Mouse (Mus musculus) kidney, postnatal 0 days (tissue): Measurements from ENCODE around the gene Ccdc116. TPM values are rescaled to one million over a fixed set of nuclear protein-coding genes. Genes with fewer than 3 reads are reported as not detected.
A peak's percentile ranks its signal among the peaks of the same experiment; 100 is the strongest.

Experiments used
- ATAC-seq: fragments of 200-750 bp; cut with Nextera tagmentation; replicated peaks from 2 replicates; pipeline ENCODE4 v1.8.0; 2017; ENCODE audit warnings: low read depth, moderate number of reproducible peaks, moderate TSS enrichment, moderate library complexity; ENCODE audit not compliant: low FRiP score
- DNase-seq: peaks from one replicate; pipeline ENCODE4 v3.0.0-alpha.2; 2016; ENCODE audit warnings: low spot score
- H3K27ac ChIP-seq: fragments of 300-500 bp; sonication (generic); 2 replicates; pipeline ENCODE4 v1.5.1; 2014; ENCODE audit warnings: mild to moderate bottlenecking
- H3K27me3 ChIP-seq: fragments of 300-500 bp; sonication (generic); 2 replicates; pipeline ENCODE4 v1.6.1; 2014; ENCODE audit warnings: low read length, mixed read lengths; ENCODE audit not compliant: insufficient read depth
- H3K36me3 ChIP-seq: fragments of 300-500 bp; sonication (generic); 2 replicates; pipeline ENCODE4 v1.6.1; 2014; ENCODE audit warnings: low read length, mixed read lengths; ENCODE audit not compliant: insufficient read depth
- H3K4me1 ChIP-seq: fragments of 300-500 bp; sonication (generic); replicated peaks from 2 replicates; pipeline ENCODE4 v1.6.1; 2014; ENCODE audit warnings: antibody characterized with exemption, low read length, mixed read lengths; ENCODE audit not compliant: insufficient read depth
- H3K4me2 ChIP-seq: fragments of 300-500 bp; sonication (generic); 2 replicates; pipeline ENCODE4 v1.6.1; 2014; ENCODE audit warnings: mild to moderate bottlenecking, low read length, moderate library complexity, mixed read lengths
- H3K4me3 ChIP-seq: fragments of 300-500 bp; sonication (generic); replicated peaks from 2 replicates; pipeline ENCODE4 v1.5.1; 2014; ENCODE audit warnings: low read depth, low read length
- H3K9ac ChIP-seq: fragments of 300-500 bp; sonication (generic); 2 replicates; pipeline ENCODE4 v1.6.1; 2014; ENCODE audit warnings: low read depth, low read length
- H3K9me3 ChIP-seq: fragments of 300-500 bp; sonication (generic); replicated peaks from 2 replicates; pipeline ENCODE4 v1.6.1; 2016; ENCODE audit warnings: low read length, inconsistent platforms, mixed read lengths
- CTCF ChIP-seq: IDR thresholded peaks from 2 replicates; pipeline ENCODE4 v1.5.1; 2016; ENCODE audit warnings: antibody characterized with exemption, low read depth, mild to moderate bottlenecking, moderate library complexity
- WGBS: fragments of 180-500 bp; shearing (Covaris S2); extraction: QIAGEN DNeasy Blood & Tissue Kit; methylation state at CpG from one replicate; pipeline ENCODE4 v1.1.7; 2014; 5-methylcytosine and 5-hydroxymethylcytosine counted together
- polyA plus RNA-seq: library from polyadenylated mRNA; unstranded; fragments of >200 nt; fragmentation: Nextera tagmentation; extraction: Ambion mirVana; gene quantifications from 2 replicates; pipeline ENCODE4 v1.2.1, GENCODE M21; 2015

Gene Ccdc116
- polyA plus RNA-seq, 1 experiment from 2014 or later = 0.34 TPM

DNA sequence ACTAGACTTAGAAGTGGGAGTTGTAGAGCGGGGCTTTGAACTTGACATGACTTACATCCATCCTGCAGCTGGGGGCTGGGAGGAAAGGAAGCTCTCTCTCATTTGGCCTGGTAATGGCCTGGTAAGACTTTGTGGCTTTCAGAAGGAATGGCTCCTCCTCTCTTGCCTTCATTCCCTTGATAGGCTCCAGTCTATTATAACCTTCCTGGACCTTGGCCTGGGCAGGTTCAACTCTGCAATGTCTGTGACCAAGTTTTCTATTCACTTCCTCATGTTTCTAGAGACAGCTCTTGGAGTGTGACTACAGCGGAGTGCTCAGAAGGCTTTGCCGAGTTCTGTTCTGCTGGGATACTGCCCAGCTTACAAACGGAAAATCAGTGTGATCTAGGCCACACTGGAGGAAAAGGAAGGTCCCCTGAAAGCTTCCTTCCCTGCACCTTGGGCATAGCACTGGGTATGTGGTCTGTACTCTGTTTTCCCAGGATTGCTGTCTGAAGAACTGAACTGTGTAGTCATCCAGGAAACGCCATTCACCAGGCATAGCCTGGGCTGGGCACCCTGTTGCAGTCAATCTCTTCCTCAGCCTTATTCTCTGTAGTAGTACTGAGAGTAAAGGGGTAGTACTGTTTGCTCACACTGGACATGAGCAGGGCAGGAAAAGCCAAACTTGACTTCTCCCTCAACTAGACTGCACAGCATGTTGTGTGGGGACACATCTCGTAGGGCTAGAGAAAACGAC lies 3.7 kb upstream of the Ccdc116 start:
- Histone ChIP-seq H3K9ac (no peak overlapping the region), H3K27ac (no peak overlapping the region), H3K27me3 (no peaks in the 10 kb centered on the region), H3K4me1 (peaks cover 13% of the 10 kb centered on the region), H3K9me3 (no peaks in the 10 kb centered on the region), H3K36me3 (peaks cover 31% of the 10 kb centered on the region), H3K4me3 (no peak overlapping the region), H3K4me2 (no peak overlapping the region)
- TF ChIP-seq CTCF = no peak
- DNase-seq = no peak
- no peak for ATAC-seq
- WGBS = 75% methylated on average over 7 of the region's 7 CpGs

GRCm38 (mm10) chr16:17148084-17148483 lies 1.1 kb upstream of the Ccdc116 start:
- Histone ChIP-seq H3K27me3 (no peaks in the 10 kb centered on the region), H3K9me3 (no peaks in the 10 kb centered on the region), H3K4me2 (peak overlapping the region; percentile 98), H3K9ac (peak overlapping the region; percentile 41; the same call in 1 of the 2 replicates), H3K27ac (no peak overlapping the region), H3K36me3 (peaks cover 15% of the 10 kb centered on the region; the same call in 1 of the 2 replicates), H3K4me3 (peak overlapping the region; percentile 52), H3K4me1 (peaks cover 13% of the 10 kb centered on the region)
- WGBS = 14% methylated on average over 16 of the region's 16 CpGs
- TF ChIP-seq CTCF = peak; percentile 56
- ATAC-seq = peak; percentile 18; the same call in 1 of the 2 replicates
- DNase-seq = peak; percentile 47

DNA sequence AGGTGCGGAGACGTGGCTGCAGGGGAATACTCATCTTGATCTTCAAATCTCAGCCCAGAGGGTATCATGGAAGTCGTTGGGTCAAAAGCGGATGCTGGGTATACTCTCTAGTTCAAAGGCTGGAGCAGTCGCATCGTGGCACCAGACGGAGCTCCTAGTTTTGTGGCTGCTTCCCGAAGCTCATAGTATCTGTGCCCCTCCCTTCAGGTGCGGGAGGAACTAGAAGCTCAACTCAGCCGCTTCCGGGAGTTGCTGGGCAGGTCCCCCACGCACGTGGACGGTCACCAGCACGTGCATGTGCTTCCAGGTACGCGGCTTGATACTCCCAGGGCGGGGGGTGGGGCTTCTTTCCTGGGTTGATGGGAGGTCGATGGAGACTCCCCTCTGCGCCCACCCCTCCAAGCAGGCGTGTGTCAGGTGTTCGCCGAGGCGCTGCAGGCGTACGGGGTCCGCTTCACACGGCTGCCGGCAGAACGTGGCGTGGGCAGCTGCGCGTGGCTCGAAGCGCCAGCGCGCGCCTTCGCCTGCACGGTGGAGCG lies 431 bp upstream of the Ccdc116 start:
- Histone ChIP-seq H3K9ac (peak overlapping the region; percentile 41), H3K4me3 (peak overlapping the region; percentile 52), H3K4me2 (peak overlapping the region; percentile 98), H3K27me3 (no peaks in the 10 kb centered on the region), H3K36me3 (peaks cover 9% of the 10 kb centered on the region; the same call in 1 of the 2 replicates), H3K9me3 (no peaks in the 10 kb centered on the region), H3K4me1 (peaks cover 13% of the 10 kb centered on the region), H3K27ac (no peak overlapping the region)
- under 1% methylated on average over 41 of the region's 41 CpGs for WGBS
- TF ChIP-seq CTCF = no peak
- peak; percentile 18 for DNase-seq
- peak; percentile 14; the same call in 1 of the 2 replicates for ATAC-seq

GRCm38 (mm10) chr16:17144339-17144738 lies 2.7 kb downstream of the Ccdc116 start, which contains the start of gene Ydjc:
Ydjc (plus strand) TSS chr16:17144621.
- no peak for TF ChIP-seq CTCF
- DNase-seq (peak; percentile 69), ATAC-seq (no peak)
- peaks cover 13% of the 10 kb centered on the region for H3K4me1 ChIP-seq
- WGBS = 20% methylated on average over 7 of the region's 7 CpGs
- H3K4me2 ChIP-seq = no peak within 1 kb of the TSS
- no peak within 1 kb of the TSS for H3K9ac ChIP-seq
- no peak within 1 kb of the TSS for H3K4me3 ChIP-seq
- no peaks in the 10 kb centered on the region for H3K27me3 ChIP-seq
- H3K27ac ChIP-seq = no peak within 1 kb of the TSS
- no peaks in the 10 kb centered on the region for H3K36me3 ChIP-seq
- H3K9me3 ChIP-seq = no peaks in the 10 kb centered on the region

DNA sequence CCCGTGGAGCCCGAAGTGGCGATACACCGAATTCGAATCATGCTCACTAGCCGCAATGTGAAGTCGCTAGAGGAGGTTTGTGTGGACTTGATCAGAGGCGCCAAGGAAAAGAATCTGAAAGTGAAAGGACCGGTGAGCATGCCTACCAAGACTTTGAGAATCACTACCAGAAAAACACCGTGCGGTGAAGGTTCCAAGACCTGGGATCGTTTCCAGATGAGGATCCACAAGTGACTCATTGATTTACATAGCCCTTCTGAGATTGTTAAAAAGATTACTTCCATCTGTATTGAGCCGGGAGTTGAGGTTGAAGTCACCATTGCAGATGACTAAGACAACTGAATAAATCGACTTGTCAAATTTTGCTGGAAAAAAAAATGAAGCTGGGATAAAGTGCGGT lies 9.7 kb downstream of the Ccdc116 start:
- H3K4me2 ChIP-seq = no peak overlapping the region
- no peaks in the 10 kb centered on the region for H3K4me1 ChIP-seq
- no peaks in the 10 kb centered on the region for H3K27me3 ChIP-seq
- no peak for DNase-seq
- no peaks in the 10 kb centered on the region for H3K9me3 ChIP-seq
- no peaks in the 10 kb centered on the region for H3K36me3 ChIP-seq
- ATAC-seq = no peak
- WGBS = 83% methylated on average over 15 of the region's 15 CpGs
- no peak overlapping the region for H3K27ac ChIP-seq
- no peak overlapping the region for H3K9ac ChIP-seq
- H3K4me3 ChIP-seq = no peak overlapping the region
- TF ChIP-seq CTCF = no peak

GRCm38 (mm10) chr16:17132906-17133200 lies 14.2 kb downstream of the Ccdc116 start:
- WGBS = 32% methylated on average over 7 of the region's 7 CpGs
- no peak for DNase-seq

More at GRCm38 (mm10) chr16:17132906-17133200, 14.2 kb downstream of the Ccdc116 start:
- H3K4me3 ChIP-seq = peak overlapping the region; percentile 67; the same call in 1 of the 2 replicates
- 0 out of 2 replicates have a peak, but pooled peaks cover 8% of the 10 kb centered on the region for H3K4me1 ChIP-seq
- H3K27ac ChIP-seq = no peak overlapping the region
- no peak for TF ChIP-seq CTCF
- H3K4me2 ChIP-seq = peak overlapping the region; percentile 98
- H3K9me3 ChIP-seq = no peaks in the 10 kb centered on the region
- no peak for ATAC-seq
- no peaks in the 10 kb centered on the region for H3K27me3 ChIP-seq
- H3K9ac ChIP-seq = peak overlapping the region; percentile 44; the same call in 1 of the 2 replicates
- H3K36me3 ChIP-seq = no peaks in the 10 kb centered on the region
